Mouse (Mus musculus) testis, adult 2 months (tissue): ENCODE results near the gene Rorc. TPM values are rescaled to one million over a fixed set of nuclear protein-coding genes. Genes with fewer than 3 reads are reported as not detected.

Source experiments
- H3K27ac ChIP-seq: fragments of 200-500 bp; 2 replicates; pipeline ENCODE4 v1.5.1; 2012; ENCODE audit warnings: low read depth, low read length; ENCODE audit not compliant: control insufficient read depth, insufficient read depth
- H3K27me3 ChIP-seq: fragments of 200-500 bp; 2 replicates; pipeline ENCODE4 v1.6.1; 2012; ENCODE audit warnings: mild to moderate bottlenecking, low read length, moderate library complexity; ENCODE audit not compliant: control insufficient read depth, insufficient read depth
- H3K36me3 ChIP-seq: fragments of 200-500 bp; 2 replicates; pipeline ENCODE4 v1.6.1; 2012; ENCODE audit warnings: mild to moderate bottlenecking, low read length; ENCODE audit not compliant: control insufficient read depth, insufficient read depth
- H3K4me1 ChIP-seq: fragments of 200-500 bp; 2 replicates; pipeline ENCODE4 v1.6.1; 2012; ENCODE audit warnings: low read length; ENCODE audit not compliant: control insufficient read depth, insufficient read depth
- H3K4me3 ChIP-seq: fragments of 200-500 bp; 2 replicates; pipeline ENCODE4 v1.5.1; 2012; ENCODE audit warnings: low read depth, mild to moderate bottlenecking, low read length, moderate library complexity, mixed read lengths; ENCODE audit not compliant: control insufficient read depth
- CTCF ChIP-seq: fragments of 200-500 bp; IDR thresholded peaks from 2 replicates; pipeline ENCODE4 v1.5.1; 2012; ENCODE audit warnings: low read depth, mild to moderate bottlenecking, inconsistent platforms, low read length, moderate library complexity; ENCODE audit not compliant: control insufficient read depth, insufficient read depth, insufficient replicate concordance
- POLR2A ChIP-seq: fragments of 200-500 bp; IDR thresholded peaks from 2 replicates; pipeline ENCODE4 v1.6.1; 2012; ENCODE audit warnings: low read depth, mild to moderate bottlenecking, inconsistent platforms, low read length, moderate library complexity; ENCODE audit not compliant: control insufficient read depth
- polyA plus RNA-seq: library from polyadenylated mRNA; depleted of rRNA; stranded (reverse); fragments of >200 nt; gene quantifications from 2 replicates; pipeline ENCODE4 v1.2.3, GENCODE M21; 2012

Rorc gene
- polyA plus RNA-seq, 1 experiment: 1.3 TPM

GRCm38 (mm10) chr3:94348146-94348545 is 24.4 kb upstream of the Rorc start:
- no peaks in the 10 kb centered on the region for H3K4me1 ChIP-seq
- TF ChIP-seq POLR2A (no peak), CTCF (no peak)
- no peaks in the 10 kb centered on the region for H3K27me3 ChIP-seq
- no peak overlapping the region for H3K4me3 ChIP-seq
- no peaks in the 10 kb centered on the region for H3K36me3 ChIP-seq
- no peak overlapping the region for H3K27ac ChIP-seq

GRCm38 (mm10) chr3:94360812-94361211 is 11.8 kb upstream of the Rorc start:
- no peak overlapping the region for H3K4me3 ChIP-seq
- TF ChIP-seq CTCF: no peak
- no peak for TF ChIP-seq POLR2A
- peaks cover 5% of the 10 kb centered on the region for H3K4me1 ChIP-seq
- no peaks in the 10 kb centered on the region for H3K36me3 ChIP-seq
- H3K27ac ChIP-seq: no peak overlapping the region
- no peaks in the 10 kb centered on the region for H3K27me3 ChIP-seq

- TF ChIP-seq POLR2A (no peak), CTCF (no peak)
- peaks cover 5% of the 10 kb centered on the region for H3K4me1 ChIP-seq
- H3K4me3 ChIP-seq: peak within 1 kb of the TSS; percentile 59
- H3K27ac ChIP-seq: no peak within 1 kb of the TSS
- H3K27me3 ChIP-seq: no peaks in the 10 kb centered on the region
- H3K36me3 ChIP-seq: no peaks in the 10 kb centered on the region
These were observed 10.5 kb upstream of the Rorc start, which contains the start of gene C2cd4d for GRCm38 (mm10) chr3:94362138-94362537. C2cd4d (plus strand) TSS chr3:94362438.

GRCm38 (mm10) chr3:94363291-94364153 is 9.1 kb upstream of the Rorc start:
- Histone ChIP-seq H3K36me3 (no peaks in the 10 kb centered on the region), H3K4me1 (peaks cover 5% of the 10 kb centered on the region), H3K27me3 (no peaks in the 10 kb centered on the region), H3K27ac (no peak overlapping the region), H3K4me3 (peak overlapping the region; percentile 59)
- TF ChIP-seq POLR2A: no peak
- TF ChIP-seq CTCF: no peak

GRCm38 (mm10) chr3:94364154-94364526 is 8.5 kb upstream of the Rorc start:
- Histone ChIP-seq H3K27me3 (no peaks in the 10 kb centered on the region), H3K27ac (peak overlapping the region; percentile 30; the same call in 1 of the 2 replicates), H3K36me3 (no peaks in the 10 kb centered on the region), H3K4me3 (peak overlapping the region; percentile 59), H3K4me1 (peaks cover 5% of the 10 kb centered on the region)
- TF ChIP-seq CTCF (no peak), POLR2A (no peak)

- TF ChIP-seq POLR2A (no peak), CTCF (peak; percentile 76; the same call in 1 of the 2 replicates)
- Histone ChIP-seq H3K27ac (no peak overlapping the region), H3K36me3 (no peaks in the 10 kb centered on the region), H3K4me3 (no peak overlapping the region), H3K4me1 (peaks cover 13% of the 10 kb centered on the region), H3K27me3 (no peaks in the 10 kb centered on the region)
These were observed 5.8 kb upstream of the Rorc start for GRCm38 (mm10) chr3:94366761-94367160.

- no peaks in the 10 kb centered on the region for H3K27me3 ChIP-seq
- H3K4me3 ChIP-seq: no peak overlapping the region
- TF ChIP-seq CTCF (no peak), POLR2A (no peak)
- H3K4me1 ChIP-seq: peaks cover 19% of the 10 kb centered on the region
- no peaks in the 10 kb centered on the region for H3K36me3 ChIP-seq
- no peak overlapping the region for H3K27ac ChIP-seq
These were observed 5.1 kb upstream of the Rorc start for GRCm38 (mm10) chr3:94367511-94367910.

- H3K27me3 ChIP-seq: no peaks in the 10 kb centered on the region
- no peak overlapping the region for H3K27ac ChIP-seq
- no peak for TF ChIP-seq CTCF
- no peak for TF ChIP-seq POLR2A
- H3K4me1 ChIP-seq: peaks cover 24% of the 10 kb centered on the region
- H3K36me3 ChIP-seq: no peaks in the 10 kb centered on the region
- no peak overlapping the region for H3K4me3 ChIP-seq
These were observed 4.0 kb upstream of the Rorc start for GRCm38 (mm10) chr3:94368631-94369030.
